Mouse (Mus musculus): ENCODE results near the gene Oasl2.

DNA sequence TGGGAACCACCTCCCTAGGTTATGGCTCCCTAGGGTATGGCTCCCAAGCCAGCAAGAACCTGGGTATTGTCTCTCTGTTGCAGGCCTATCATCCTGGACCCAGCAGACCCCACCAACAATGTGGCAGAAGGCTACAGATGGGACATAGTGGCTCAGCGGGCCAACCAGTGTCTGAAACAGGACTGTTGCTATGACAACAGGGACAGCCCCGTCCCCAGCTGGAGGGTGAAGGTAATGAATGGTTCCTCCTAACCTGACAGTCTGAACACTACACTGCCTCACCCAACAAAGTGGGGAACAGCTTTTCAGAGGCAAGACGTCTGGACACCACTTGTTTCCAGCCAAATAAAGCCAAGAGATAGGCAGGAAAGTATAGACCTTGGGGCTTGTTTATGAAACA is 39.1 kb downstream of the Oasl2 start:
- TF ChIP-seq CHD1 (IDR thresholded peaks at IDR 0.05; ENCODE audit: low read depth, low read length) (no peak), POLR2A (IDR thresholded peaks at IDR 0.05; ENCODE audit: low read depth, low read length) (no peak), USF2 (conservative IDR thresholded peaks at IDR 0.05; ENCODE audit: low read depth, low read length) (no peak), EP300 (IDR thresholded peaks at IDR 0.05; ENCODE audit: low read length) (no peak), MXI1 (IDR thresholded peaks at IDR 0.05; ENCODE audit: low read depth, low read length) (no peak; the same call in 1 of the 2 replicates), CTCF (conservative IDR thresholded peaks at IDR 0.05 in 1 of 2, IDR thresholded peaks at IDR 0.05 in 1 of 2; ENCODE audit: low read depth in 2 of 2, low read length in 2 of 2) (no peak), USF1 (IDR thresholded peaks at IDR 0.05; ENCODE audit: low read depth, low read length) (no peak)
